Mouse (Mus musculus): ENCODE measurements around the gene Gm44805. TPM values are rescaled to one million over a fixed set of nuclear protein-coding genes. Genes with fewer than 3 reads are reported as not detected.

Gm44805 gene
- not detected in 2 replicates for polyA plus RNA-seq (2016; fragmentation: Nextera tagmentation; extraction: Ambion mirVana)

- Histone ChIP-seq H3K9ac (no peak within 1 kb of the TSS), H3K27me3 (no peaks in the 10 kb centered on the region), H3K4me3 (replicated peaks) (no peak within 1 kb of the TSS), H3K4me2 (no peak within 1 kb of the TSS), H3K4me1 (no peaks in the 10 kb centered on the region), H3K36me3 (replicated peaks) (no peaks in the 10 kb centered on the region), H3K9me3 (no peaks in the 10 kb centered on the region), H3K27ac (no peak within 1 kb of the TSS)
- 70% methylated on average over 8 of the region's 8 CpGs for WGBS
- ATAC-seq (ENCODE audit: low FRiP score), result no peak
These were observed at the start of gene Gm44805, which contains the start of gene Apoc4 for GRCm38 (mm10) chr7:19681202-19681694. TSS of gene Gm44805 (minus strand) at chr7:19681423. TSS of gene Apoc4 (minus strand) at chr7:19681479.

GRCm38 (mm10) chr7:19726541-19726940 lies 45.3 kb upstream of the Gm44805 start:
- peaks cover 86% of the 10 kb centered on the region for H3K36me3 ChIP-seq (replicated peaks)
- 90% methylated on average over 3 of the region's 4 CpGs for WGBS
- ATAC-seq (ENCODE audit: low FRiP score), result no peak

DNA sequence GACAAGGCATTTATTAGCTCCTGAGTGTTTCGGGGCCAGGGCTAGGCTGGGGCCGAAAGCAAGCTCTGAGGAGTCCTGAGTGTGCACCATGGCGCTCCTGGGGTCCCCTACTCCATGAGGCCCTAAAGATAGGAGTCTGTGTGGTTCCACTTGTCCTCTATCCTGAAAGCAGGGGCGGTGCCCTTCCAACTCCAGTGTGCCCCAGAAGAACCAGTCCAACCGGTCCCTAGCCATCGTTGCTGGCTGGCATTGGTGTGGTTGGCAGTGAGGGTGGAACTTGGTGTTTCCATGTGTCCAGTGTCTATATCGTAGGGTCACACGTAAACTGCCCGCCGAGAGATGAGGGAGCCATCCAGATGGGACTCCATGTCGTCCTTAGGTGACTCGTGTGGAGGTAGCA lies 42.9 kb upstream of the Gm44805 start:
- no peak overlapping the region for H3K9ac ChIP-seq
- H3K4me3 ChIP-seq (replicated peaks), result no peak overlapping the region
- H3K9me3 ChIP-seq, result peaks cover 16% of the 10 kb centered on the region
- H3K36me3 ChIP-seq (replicated peaks), result peaks cover 74% of the 10 kb centered on the region
- WGBS, result 95% methylated on average over 12 of the region's 12 CpGs
- H3K27ac ChIP-seq, result no peak overlapping the region
- H3K27me3 ChIP-seq, result no peaks in the 10 kb centered on the region
- no peak for ATAC-seq (ENCODE audit: low FRiP score)
- no peak overlapping the region for H3K4me2 ChIP-seq
- H3K4me1 ChIP-seq, result no peaks in the 10 kb centered on the region

More at GRCm38 (mm10) chr7:19726541-19726940, 45.3 kb upstream of the Gm44805 start:
- Histone ChIP-seq H3K27ac (no peak overlapping the region), H3K4me2 (no peak overlapping the region), H3K27me3 (no peaks in the 10 kb centered on the region), H3K4me3 (replicated peaks) (no peak overlapping the region), H3K4me1 (no peaks in the 10 kb centered on the region), H3K9ac (no peak overlapping the region), H3K9me3 (peaks cover 4% of the 10 kb centered on the region; the same call in 1 of the 2 replicates)

DNA sequence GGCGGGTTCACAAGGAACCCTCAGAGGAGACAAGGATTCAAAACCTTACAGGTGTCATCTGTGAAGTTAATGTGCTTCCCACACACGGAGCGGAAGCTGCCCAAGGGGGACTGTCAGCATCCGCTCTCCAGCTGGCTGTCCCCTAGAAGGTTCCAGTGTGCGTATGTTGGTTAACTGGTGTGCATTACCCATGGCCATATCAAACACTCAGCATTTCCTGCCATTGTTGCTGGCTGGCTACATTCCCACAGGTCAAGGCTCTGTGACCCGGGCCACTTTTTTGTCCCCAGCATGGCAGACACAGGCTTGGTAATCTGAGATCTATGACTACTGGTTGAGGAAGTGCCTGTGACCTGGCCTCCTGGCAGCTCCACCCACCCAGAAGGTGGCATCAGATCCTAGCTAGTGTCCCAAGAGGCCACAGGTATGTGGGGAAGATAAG lies 41.6 kb upstream of the Gm44805 start:
- no peak overlapping the region for H3K4me3 ChIP-seq (replicated peaks)
- no peaks in the 10 kb centered on the region for H3K27me3 ChIP-seq
- H3K27ac ChIP-seq, result no peak overlapping the region
- no peak overlapping the region for H3K4me2 ChIP-seq
- H3K9ac ChIP-seq, result no peak overlapping the region
- WGBS, result 89% methylated on average over 6 of the region's 6 CpGs
- ATAC-seq (ENCODE audit: low FRiP score), result no peak
- no peaks in the 10 kb centered on the region for H3K4me1 ChIP-seq
- H3K9me3 ChIP-seq, result peaks cover 16% of the 10 kb centered on the region
- H3K36me3 ChIP-seq (replicated peaks), result peaks cover 60% of the 10 kb centered on the region

GRCm38 (mm10) chr7:19719200-19719599 lies 38.0 kb upstream of the Gm44805 start:
- Histone ChIP-seq H3K4me2 (no peak overlapping the region), H3K9me3 (peaks cover 16% of the 10 kb centered on the region), H3K36me3 (replicated peaks) (peaks cover 33% of the 10 kb centered on the region), H3K27ac (no peak overlapping the region), H3K27me3 (no peaks in the 10 kb centered on the region), H3K4me3 (replicated peaks) (no peak overlapping the region), H3K4me1 (peaks cover 11% of the 10 kb centered on the region), H3K9ac (no peak overlapping the region)
- no peak for ATAC-seq (ENCODE audit: low FRiP score)
- WGBS, result 88% methylated on average over 4 of the region's 4 CpGs

- Histone ChIP-seq H3K4me2 (no peak overlapping the region), H3K9me3 (peaks cover 16% of the 10 kb centered on the region), H3K9ac (no peak overlapping the region), H3K4me3 (replicated peaks) (no peak overlapping the region), H3K4me1 (peaks cover 18% of the 10 kb centered on the region), H3K36me3 (replicated peaks) (peaks cover 30% of the 10 kb centered on the region), H3K27ac (no peak overlapping the region), H3K27me3 (no peaks in the 10 kb centered on the region)
- WGBS, result 92% methylated on average over 5 of the region's 5 CpGs
- ATAC-seq (ENCODE audit: low FRiP score), result no peak
These were observed 37.2 kb upstream of the Gm44805 start for GRCm38 (mm10) chr7:19718297-19718952.

DNA sequence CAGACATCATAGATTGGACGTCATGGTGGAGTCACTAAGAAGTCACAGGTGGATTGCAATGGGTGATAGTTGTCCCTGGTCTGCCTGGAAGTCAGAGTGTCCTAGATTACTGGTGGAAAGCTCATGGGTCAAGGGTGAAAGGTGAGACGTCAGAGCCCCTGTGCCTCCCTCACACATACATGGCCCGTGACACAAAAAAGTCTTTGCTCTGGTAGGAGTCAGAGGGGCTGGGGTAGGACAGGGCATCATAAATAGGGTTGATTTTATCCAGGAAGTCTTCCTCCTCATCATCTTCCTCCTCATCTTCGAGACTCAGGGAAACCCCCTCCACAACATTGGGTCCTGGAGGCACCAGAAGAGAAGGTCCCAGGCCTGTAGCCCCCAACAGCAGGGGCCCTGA lies 36.1 kb upstream of the Gm44805 start:
- Histone ChIP-seq H3K9me3 (peaks cover 16% of the 10 kb centered on the region), H3K4me3 (replicated peaks) (no peak overlapping the region), H3K27ac (no peak overlapping the region), H3K4me2 (no peak overlapping the region), H3K9ac (no peak overlapping the region; the same call in 1 of the 2 replicates), H3K4me1 (peaks cover 19% of the 10 kb centered on the region), H3K36me3 (replicated peaks) (peaks cover 36% of the 10 kb centered on the region), H3K27me3 (no peaks in the 10 kb centered on the region)
- 96% methylated on average over 4 of the region's 4 CpGs for WGBS
- no peak for ATAC-seq (ENCODE audit: low FRiP score)

- H3K4me3 ChIP-seq (replicated peaks), result no peak overlapping the region; the same call in 1 of the 2 replicates
- ATAC-seq (ENCODE audit: low FRiP score), result no peak
- peaks cover 19% of the 10 kb centered on the region for H3K4me1 ChIP-seq
- H3K27ac ChIP-seq, result peak overlapping the region; percentile 91
- H3K9ac ChIP-seq, result 0 out of 2 replicates have a peak overlapping the region, but pooled peaks have one; percentile 40
- no peaks in the 10 kb centered on the region for H3K27me3 ChIP-seq
- peaks cover 39% of the 10 kb centered on the region for H3K36me3 ChIP-seq (replicated peaks)
- H3K9me3 ChIP-seq, result peaks cover 15% of the 10 kb centered on the region
- H3K4me2 ChIP-seq, result peak overlapping the region; percentile 52
- WGBS, result 84% methylated on average over 2 of the region's 2 CpGs
These were observed 35.6 kb upstream of the Gm44805 start for GRCm38 (mm10) chr7:19716822-19717221.

DNA sequence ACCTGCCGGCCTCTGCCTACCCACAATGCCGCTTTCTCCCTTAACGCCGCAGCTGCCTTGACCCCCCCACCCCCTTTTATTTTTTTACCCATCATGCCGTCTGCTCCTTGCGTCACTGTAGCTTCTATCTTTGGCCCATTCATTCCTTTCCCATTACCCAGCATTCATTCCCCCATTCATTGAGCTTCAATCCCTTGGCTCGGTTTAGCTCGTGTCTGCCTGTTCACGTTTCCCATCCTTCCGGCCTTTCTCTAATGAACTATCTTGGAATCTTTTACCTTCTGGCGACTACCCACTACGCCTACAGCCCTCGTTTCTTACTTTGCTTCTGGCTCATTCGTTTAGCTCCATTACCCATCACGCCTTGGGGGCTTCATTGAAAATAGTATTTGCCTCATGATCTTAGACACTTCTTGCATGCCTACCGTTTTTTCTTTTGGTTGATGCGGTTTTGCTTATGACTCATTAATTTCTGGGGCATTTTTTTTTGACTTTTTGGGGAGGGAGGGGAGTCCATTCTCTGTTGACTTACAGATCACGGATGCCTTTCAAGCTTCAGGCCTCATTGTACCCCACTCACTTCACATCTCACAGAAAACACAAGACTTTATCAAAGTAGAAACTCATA lies 34.9 kb upstream of the Gm44805 start:
- Histone ChIP-seq H3K4me2 (peak overlapping the region; percentile 52), H3K27me3 (no peaks in the 10 kb centered on the region), H3K9ac (peak overlapping the region; percentile 40), H3K27ac (peak overlapping the region; percentile 91), H3K36me3 (replicated peaks) (peaks cover 38% of the 10 kb centered on the region), H3K9me3 (peaks cover 9% of the 10 kb centered on the region), H3K4me1 (peaks cover 19% of the 10 kb centered on the region), H3K4me3 (replicated peaks) (peak overlapping the region; percentile 36)
- ATAC-seq (ENCODE audit: low FRiP score), result no peak
- WGBS, result 7% methylated on average over 18 of the region's 18 CpGs

- Histone ChIP-seq H3K4me1 (peaks cover 19% of the 10 kb centered on the region), H3K36me3 (replicated peaks) (peaks cover 38% of the 10 kb centered on the region), H3K27ac (peak within 1 kb of the TSS; percentile 91), H3K9me3 (peaks cover 2% of the 10 kb centered on the region), H3K27me3 (no peaks in the 10 kb centered on the region), H3K9ac (peak within 1 kb of the TSS; percentile 94), H3K4me3 (replicated peaks) (peak within 1 kb of the TSS; percentile 99), H3K4me2 (peak within 1 kb of the TSS; percentile 97)
- WGBS, result under 1% methylated on average over 58 of the region's 59 CpGs
- peak; percentile 99 for ATAC-seq (ENCODE audit: low FRiP score)
These were observed 34.2 kb upstream of the Gm44805 start, which contains the start of gene Tomm40 for GRCm38 (mm10) chr7:19715239-19716054. TSS of gene Tomm40 (minus strand) at chr7:19715438.

DNA sequence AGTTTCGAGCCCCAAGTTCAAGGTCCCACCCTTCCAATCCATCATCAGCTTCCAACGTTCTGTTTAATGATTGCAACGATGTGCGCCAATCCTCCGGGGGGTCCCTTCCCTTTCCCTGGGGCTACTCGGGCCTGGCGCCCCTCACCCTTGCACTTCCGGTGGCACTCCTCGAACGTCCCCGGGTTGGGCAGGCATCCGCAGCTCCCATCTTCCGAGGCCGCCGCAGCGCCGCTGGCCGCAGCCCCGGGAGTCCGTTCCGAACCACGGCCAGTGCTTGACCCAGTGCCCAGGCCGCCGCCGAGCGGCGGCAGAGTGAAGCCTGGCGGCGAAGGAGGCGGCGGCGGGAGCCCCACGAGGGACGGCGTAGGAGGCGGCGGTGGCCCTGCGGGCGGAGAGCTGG lies 33.6 kb upstream of the Gm44805 start:
- H3K27ac ChIP-seq, result peak overlapping the region; percentile 78
- WGBS, result 0% methylated on average over 39 of the region's 39 CpGs
- no peak for ATAC-seq (ENCODE audit: low FRiP score)
- peak overlapping the region; percentile 97 for H3K4me2 ChIP-seq
- peak overlapping the region; percentile 99 for H3K4me3 ChIP-seq (replicated peaks)
- peaks cover 19% of the 10 kb centered on the region for H3K4me1 ChIP-seq
- peaks cover 42% of the 10 kb centered on the region for H3K36me3 ChIP-seq (replicated peaks)
- no peaks in the 10 kb centered on the region for H3K9me3 ChIP-seq
- H3K27me3 ChIP-seq, result no peaks in the 10 kb centered on the region
- peak overlapping the region; percentile 94 for H3K9ac ChIP-seq

- Histone ChIP-seq H3K4me2 (peak overlapping the region; percentile 97; the same call in 1 of the 2 replicates), H3K4me3 (replicated peaks) (peak overlapping the region; percentile 99; the same call in 1 of the 2 replicates), H3K27me3 (no peaks in the 10 kb centered on the region), H3K9ac (no peak overlapping the region), H3K27ac (no peak overlapping the region), H3K36me3 (replicated peaks) (peaks cover 54% of the 10 kb centered on the region), H3K4me1 (peaks cover 19% of the 10 kb centered on the region), H3K9me3 (no peaks in the 10 kb centered on the region)
- ATAC-seq (ENCODE audit: low FRiP score), result no peak
- whole genome bisulfite sequencing, result 87% methylated on average over 9 of the region's 9 CpGs
These were observed 32.4 kb upstream of the Gm44805 start for GRCm38 (mm10) chr7:19713598-19713997.

All from forebrain, embryonic 12.5 days (tissue).